Mouse (Mus musculus): Measurements from ENCODE around the gene Pdpk1.

GRCm38 (mm10) chr17:24157526-24157925 lies 6.8 kb upstream of the Pdpk1 start:
- TF ChIP-seq MAFK (IDR thresholded peaks at IDR 0.05; ENCODE audit: borderline replicate concordance, low read depth, low read length) (no peak), CTCF (IDR thresholded peaks at IDR 0.05 in 2 of 3, conservative IDR thresholded peaks at IDR 0.05 in 1 of 3; ENCODE audit: control insufficient read depth in 1 of 3, insufficient read depth in 1 of 3, low read depth in 2 of 3, low read length in 3 of 3, poor library complexity in 1 of 3, severe bottlenecking in 1 of 3) (no peak), ZKSCAN1 (IDR thresholded peaks at IDR 0.05; ENCODE audit: low read depth, low read length) (no peak), MEF2A (IDR thresholded peaks at IDR 0.05; ENCODE audit: extremely low read depth, insufficient replicate concordance, low read depth, low read length, poor library complexity, severe bottlenecking) (no peak), GATA1 (IDR thresholded peaks at IDR 0.05; ENCODE audit: low read depth, low read length) (no peak), POLR2A (IDR thresholded peaks at IDR 0.05; ENCODE audit: control insufficient read depth in 1 of 2, insufficient read depth in 1 of 2, low read depth in 1 of 2, low read length in 2 of 2, poor library complexity in 1 of 2) (no peak)
